Mouse (Mus musculus) CH12.LX (cell line): ENCODE results near the gene Kif1a. TPM values are rescaled to one million over a fixed set of nuclear protein-coding genes. Genes with fewer than 3 reads are reported as not detected.

Source experiments
- DNase-seq: peaks from one replicate; pipeline ENCODE4 v3.0.0-alpha.2; 2013; ENCODE audit errors: extremely low read depth
- H3K27ac ChIP-seq: 2 replicates; pipeline ENCODE4 v1.5.1; 2012; ENCODE audit warnings: low read depth, mild to moderate bottlenecking, control low read depth, moderate library complexity; ENCODE audit not compliant: insufficient read depth
- H3K27me3 ChIP-seq: replicated peaks from 2 replicates; pipeline ENCODE3; 2012; ENCODE audit warnings: inconsistent platforms
- H3K36me3 ChIP-seq, 2 experiments: replicated peaks in 1 of 2; 2 replicates each; pipeline versions ENCODE3 to v1.6.1; 2012; ENCODE audit warnings: inconsistent platforms in 1 of 2, low read length in 1 of 2, mild to moderate bottlenecking in 1 of 2, mixed read lengths in 1 of 2, moderate library complexity in 1 of 2; ENCODE audit not compliant: control insufficient read depth in 1 of 2, insufficient read depth in 1 of 2
- H3K4me1 ChIP-seq, 2 experiments: 2 replicates each; pipeline ENCODE4 v1.6.1; 2012; ENCODE audit warnings: inconsistent platforms in 1 of 2, moderate library complexity in 1 of 2; ENCODE audit not compliant: insufficient read depth in 2 of 2, control insufficient read depth in 1 of 2
- H3K4me2 ChIP-seq: 2 replicates; pipeline ENCODE4 v1.6.1; 2012; ENCODE audit warnings: low read depth, mild to moderate bottlenecking, control low read depth; ENCODE audit not compliant: poor library complexity, insufficient read depth, severe bottlenecking
- H3K4me3 ChIP-seq, 3 experiments: fragments of 150-350 bp in 1 of 3; sonication (generic) in 1 of 3; replicated peaks in 1 of 3; 2 replicates each; pipeline versions ENCODE3 to v1.5.1; 2011 to 2012; ENCODE audit warnings: low read depth in 2 of 3, low read length in 2 of 3, mild to moderate bottlenecking in 2 of 3, moderate library complexity in 2 of 3, control low read depth in 1 of 3, improper control_type of control experiment in 1 of 3, inconsistent platforms in 1 of 3, mixed read lengths in 1 of 3; ENCODE audit not compliant: poor library complexity in 1 of 3
- H3K79me2 ChIP-seq: replicated peaks from 2 replicates; pipeline ENCODE4 v1.6.1; 2012; ENCODE audit warnings: mild to moderate bottlenecking, moderate library complexity; ENCODE audit not compliant: control insufficient read depth, poor library complexity, insufficient read depth, severe bottlenecking; ENCODE audit errors: extremely low read depth
- H3K9ac ChIP-seq: 2 replicates; pipeline ENCODE4 v1.6.1; 2012; ENCODE audit warnings: low read depth, mild to moderate bottlenecking, control low read depth, moderate library complexity; ENCODE audit not compliant: insufficient read depth
- H3K9me3 ChIP-seq: replicated peaks from 2 replicates; pipeline ENCODE3; 2012; ENCODE audit warnings: low read length, inconsistent platforms, mixed read lengths
- BHLHE40 ChIP-seq: IDR thresholded peaks from 2 replicates; pipeline ENCODE4 v1.6.1; 2011; ENCODE audit warnings: mild to moderate bottlenecking, low read depth, low read length, improper control_type of control experiment
- CHD2 ChIP-seq: IDR thresholded peaks from 2 replicates; pipeline ENCODE4 v1.6.1; 2011; ENCODE audit warnings: low read length, improper control_type of control experiment
- EP300 ChIP-seq: IDR thresholded peaks from 2 replicates; pipeline ENCODE4 v1.6.1; 2011; ENCODE audit warnings: low read length, improper control_type of control experiment
- HCFC1 ChIP-seq: IDR thresholded peaks from 2 replicates; pipeline ENCODE4 v1.6.1; 2012; ENCODE audit warnings: low read depth, mild to moderate bottlenecking, inconsistent platforms, low read length, improper control_type of control experiment
- IRF4 ChIP-seq: IDR thresholded peaks from 2 replicates; pipeline ENCODE4 v1.6.1; 2014; ENCODE audit warnings: low read depth, mild to moderate bottlenecking, inconsistent platforms, low read length, improper control_type of control experiment
- JUN ChIP-seq: IDR thresholded peaks from 2 replicates; pipeline ENCODE4 v1.6.1; 2011; ENCODE audit warnings: low read depth, mild to moderate bottlenecking, low read length, improper control_type of control experiment, moderate library complexity; ENCODE audit not compliant: insufficient read depth
- JUND ChIP-seq: conservative IDR thresholded peaks from 2 replicates; pipeline ENCODE4 v1.6.1; 2011; ENCODE audit warnings: low read depth, low read length, improper control_type of control experiment
- KAT2A ChIP-seq: IDR thresholded peaks from 2 replicates; pipeline ENCODE4 v1.6.1; 2012; ENCODE audit warnings: low read length, improper control_type of control experiment, inconsistent platforms; ENCODE audit not compliant: insufficient replicate concordance
- MAFK ChIP-seq: IDR thresholded peaks from 2 replicates; pipeline ENCODE4 v1.6.1; 2011; ENCODE audit warnings: low read length, improper control_type of control experiment; ENCODE audit not compliant: insufficient replicate concordance
- MAX ChIP-seq: IDR thresholded peaks from 2 replicates; pipeline ENCODE4 v1.6.1; 2011; ENCODE audit warnings: low read length, improper control_type of control experiment
- MAZ ChIP-seq: IDR thresholded peaks from 2 replicates; pipeline ENCODE4 v1.6.1; 2012; ENCODE audit warnings: low read depth, mild to moderate bottlenecking, inconsistent platforms, low read length, improper control_type of control experiment, moderate library complexity
- MYC ChIP-seq: IDR thresholded peaks from 2 replicates; pipeline ENCODE4 v1.6.1; 2011; ENCODE audit warnings: low read depth, mild to moderate bottlenecking, improper control_type of control experiment, low read length
- NELFE ChIP-seq: IDR thresholded peaks from 2 replicates; pipeline ENCODE4 v1.6.1; 2011; ENCODE audit warnings: low read depth, low read length, improper control_type of control experiment
- NRF1 ChIP-seq: IDR thresholded peaks from 2 replicates; pipeline ENCODE4 v1.6.1; 2014; ENCODE audit warnings: low read depth, mild to moderate bottlenecking, inconsistent platforms, low read length, improper control_type of control experiment, moderate library complexity
- POLR2AphosphoS2 ChIP-seq: IDR thresholded peaks from 2 replicates; pipeline ENCODE4 v1.6.1; 2011; ENCODE audit warnings: low read depth, low read length, improper control_type of control experiment
- TBP ChIP-seq: conservative IDR thresholded peaks from 2 replicates; pipeline ENCODE4 v1.6.1; 2011; ENCODE audit warnings: low read depth, low read length, improper control_type of control experiment
- UBTF ChIP-seq: IDR thresholded peaks from 2 replicates; pipeline ENCODE4 v1.6.1; 2012; ENCODE audit warnings: low read depth, mild to moderate bottlenecking, inconsistent platforms, low read length, improper control_type of control experiment, moderate library complexity
- USF1 ChIP-seq: IDR thresholded peaks from 2 replicates; pipeline ENCODE4 v1.6.1; 2014; ENCODE audit warnings: low read depth, mild to moderate bottlenecking, inconsistent platforms, low read length, improper control_type of control experiment
- ZKSCAN1 ChIP-seq: IDR thresholded peaks from 2 replicates; pipeline ENCODE4 v1.6.1; 2012; ENCODE audit warnings: low read depth, inconsistent platforms, low read length, improper control_type of control experiment, borderline replicate concordance
- ZNF384 ChIP-seq: IDR thresholded peaks from 2 replicates; pipeline ENCODE4 v1.6.1; 2012; ENCODE audit warnings: low read depth, low read length, improper control_type of control experiment, inconsistent platforms
- dilution Hi-C: fragments of 300-500 bp; cut with MboI; formaldehyde crosslinking; loops from 2 replicates; pipeline ENCODE4 v1.14.3; 2020; ENCODE audit warnings: low sequenced_read_pairs; ENCODE audit not compliant: extremely low pct_unique_long_range_greater_than_20kb, extremely low pct_ligation_motif_present
- in situ Hi-C: fragments of 300-500 bp; cut with MboI; formaldehyde crosslinking; loops from 3 replicates; pipeline ENCODE4 v1.14.3; 2019; ENCODE audit warnings: low sequenced_read_pairs, low pct_ligation_motif_present, low pct_unique_long_range_greater_than_20kb, mixed read lengths
- polyA plus RNA-seq: library from polyadenylated mRNA; unstranded; fragments of >175 nt; gene quantifications from 2 replicates; pipeline ENCODE4 v1.2.1, GENCODE M21; 2012; ENCODE audit warnings: low read depth; ENCODE audit not compliant: insufficient read length
- total RNA-seq, 2 experiments: library from RNA; depleted of rRNA; stranded (reverse); fragments of 300-350 nt in 1 of 2; fragments of >200 nt in 1 of 2; gene quantifications; 2 replicates each; pipeline ENCODE4 v1.2.3; 2012 to 2014

Gene Kif1a
- total and polyA plus RNA-seq, 3 experiments, result 0.17 to 0.61 (median 0.17) TPM

- H3K9ac ChIP-seq, result no peak overlapping the region
- H3K4me3 ChIP-seq, result no peak overlapping the region
- H3K36me3 ChIP-seq, result no peaks in the 10 kb centered on the region
- H3K27me3 ChIP-seq, result no peaks in the 10 kb centered on the region
- H3K27ac ChIP-seq, result no peak overlapping the region
- H3K9me3 ChIP-seq, result no peaks in the 10 kb centered on the region
- no peak overlapping the region for H3K4me2 ChIP-seq
- no peaks in the 10 kb centered on the region for H3K79me2 ChIP-seq
- in situ Hi-C loops, result no loop called here
- TF ChIP-seq EP300 (peak; percentile 56; the same call in 1 of the 2 replicates), MAZ (no peak; the same call in 1 of the 2 replicates), ZNF384 (no peak), BHLHE40 (peak; percentile 27; the same call in 1 of the 2 replicates), ZKSCAN1 (no peak), IRF4 (peak; percentile 81), CHD2 (peak; percentile 68), NRF1 (no peak), JUND (0 out of 2 replicates have a peak, but pooled peaks have one; percentile 11), UBTF (no peak), HCFC1 (no peak), JUN (peak; percentile 10; the same call in 1 of the 2 replicates), TBP (no peak), MAFK (no peak)
- TF ChIP-seq, all 38 proteins: peak for 6
- dilution Hi-C loops, result no loop called here
- peak; percentile 81 for DNase-seq
- peaks cover 13 to 32% of the 10 kb centered on the region in 2 experiments for H3K4me1 ChIP-seq
These were observed 108.9 kb downstream of the Kif1a start for GRCm38 (mm10) chr1:92992880-92993279.

GRCm38 (mm10) chr1:92992214-92992855 lies 109.4 kb downstream of the Kif1a start:
- TF ChIP-seq KAT2A, result no peak
- TF ChIP-seq USF1, result peak; percentile 10; the same call in 1 of the 2 replicates
- 0 out of 2 replicates have a peak, but pooled peaks have one; percentile 21 for TF ChIP-seq MYC
- no peak for TF ChIP-seq POLR2AphosphoS2
- TF ChIP-seq NELFE, result no peak
- peak; percentile 60; the same call in 1 of the 2 replicates for TF ChIP-seq EP300
- TF ChIP-seq MAX, result no peak
- TF ChIP-seq JUND, result no peak
- peak; percentile 67; the same call in 1 of the 2 replicates for TF ChIP-seq IRF4
- Histone ChIP-seq H3K27me3 (no peaks in the 10 kb centered on the region), H3K4me3 (no peak overlapping the region), H3K79me2 (no peaks in the 10 kb centered on the region), H3K4me2 (no peak overlapping the region), H3K9ac (no peak overlapping the region), H3K27ac (no peak overlapping the region), H3K36me3 (no peaks in the 10 kb centered on the region), H3K4me1 (peaks cover 13 to 32% of the 10 kb centered on the region in 2 experiments), H3K9me3 (no peaks in the 10 kb centered on the region)
- DNase-seq, result peak; percentile 60
- in situ Hi-C loops, result no loop called here
- dilution Hi-C loops, result no loop called here
